Mouse (Mus musculus) heart, embryonic 15.5 days (tissue): ENCODE measurements around the gene Ubxn7. TPM values are rescaled to one million over a fixed set of nuclear protein-coding genes. Genes with fewer than 3 reads are reported as not detected.
"Not testable (repeated sequence)": the region's sequence is repeated elsewhere in the genome, so short reads cannot be mapped to it uniquely, and the experiment has no call there.

Source experiments
- ATAC-seq: fragments of 200-750 bp; cut with Nextera tagmentation; replicated peaks from 2 replicates; pipeline ENCODE4 v1.8.0; 2017; ENCODE audit warnings: low read depth, moderate TSS enrichment; ENCODE audit not compliant: insufficient number of reproducible peaks, insufficient read depth, low FRiP score
- H3K27ac ChIP-seq: fragments of 300-500 bp; sonication (generic); 2 replicates; pipeline ENCODE4 v1.5.1; 2015; ENCODE audit warnings: mild to moderate bottlenecking, inconsistent platforms
- H3K27me3 ChIP-seq: fragments of 300-500 bp; sonication (generic); 2 replicates; pipeline ENCODE4 v1.6.1; 2015; ENCODE audit warnings: inconsistent platforms
- H3K36me3 ChIP-seq: fragments of 300-500 bp; sonication (generic); 2 replicates; pipeline ENCODE4 v1.6.1; 2015; ENCODE audit warnings: mild to moderate bottlenecking, inconsistent platforms
- H3K4me1 ChIP-seq: fragments of 300-500 bp; sonication (generic); replicated peaks from 2 replicates; pipeline ENCODE4 v1.6.1; 2015; ENCODE audit warnings: inconsistent platforms
- H3K4me2 ChIP-seq: fragments of 300-500 bp; sonication (generic); 2 replicates; pipeline ENCODE4 v1.6.1; 2015; ENCODE audit warnings: inconsistent platforms, mild to moderate bottlenecking, moderate library complexity
- H3K4me3 ChIP-seq: fragments of 300-500 bp; sonication (generic); 2 replicates; pipeline ENCODE4 v1.5.1; 2015; ENCODE audit warnings: mild to moderate bottlenecking, inconsistent platforms
- H3K9ac ChIP-seq: fragments of 300-500 bp; sonication (generic); 2 replicates; pipeline ENCODE4 v1.6.1; 2015; ENCODE audit warnings: mild to moderate bottlenecking, inconsistent platforms
- H3K9me3 ChIP-seq: fragments of 300-500 bp; sonication (generic); replicated peaks from 2 replicates; pipeline ENCODE4 v1.6.1; 2016; ENCODE audit warnings: inconsistent platforms
- WGBS: fragments of 180-500 bp; shearing (Covaris S2); methylation state at CpG from one replicate; pipeline ENCODE4 v1.1.7; 2015; ENCODE audit warnings: mixed read lengths; 5-methylcytosine and 5-hydroxymethylcytosine counted together
- polyA plus RNA-seq: library from polyadenylated mRNA; unstranded; fragments of >200 nt; fragmentation: Nextera tagmentation; extraction: Ambion mirVana; gene quantifications from 2 replicates; pipeline ENCODE4 v1.2.1, GENCODE M21; 2015

Gene Ubxn7
- 16.6 and 17.8 TPM in 2 replicates for polyA plus RNA-seq

DNA sequence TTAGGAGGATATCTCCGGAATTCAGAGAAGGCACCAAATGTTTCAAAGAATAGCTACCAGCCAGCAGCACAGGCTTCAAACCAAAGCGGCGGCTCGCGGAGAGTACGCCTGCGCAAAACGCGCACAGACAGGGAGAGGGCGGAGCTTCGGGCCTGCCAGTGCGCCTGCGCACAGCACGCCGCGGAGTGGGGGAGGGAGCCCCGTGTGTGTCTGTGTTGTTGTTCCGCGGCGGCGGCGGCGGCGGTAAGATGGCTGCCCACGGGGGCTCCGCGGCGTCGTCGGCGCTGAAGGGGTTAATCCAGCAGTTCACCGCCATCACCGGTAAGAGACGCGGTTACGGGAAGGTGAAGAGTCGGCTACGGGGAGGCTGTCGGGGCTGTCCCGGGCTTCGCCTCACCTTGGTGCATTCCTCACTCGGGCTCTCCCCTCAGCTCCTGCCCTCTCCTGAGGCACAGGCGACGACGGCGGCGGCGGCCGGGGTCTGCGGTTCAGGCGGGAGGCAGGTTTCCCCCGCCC is at the start of gene Ubxn7:
Ubxn7 (plus strand) TSS at position 218 of the 516 bp plus-strand sequence.
- peak within 1 kb of the TSS; percentile 93 for H3K9ac ChIP-seq
- ATAC-seq: peak; percentile 97
- peaks cover 23% of the 10 kb centered on the region for H3K4me1 ChIP-seq
- WGBS: under 1% methylated on average over 52 of the region's 52 CpGs
- peak within 1 kb of the TSS; percentile 97 for H3K27ac ChIP-seq
- no peaks in the 10 kb centered on the region for H3K36me3 ChIP-seq
- H3K4me2 ChIP-seq: peak within 1 kb of the TSS; percentile 60
- H3K4me3 ChIP-seq: peak within 1 kb of the TSS; percentile 85
- no peaks in the 10 kb centered on the region for H3K27me3 ChIP-seq
- no peaks in the 10 kb centered on the region for H3K9me3 ChIP-seq

GRCm38 (mm10) chr16:32282608-32283007 is 49.4 kb upstream of the Ubxn7 start:
- Histone ChIP-seq H3K4me1 (peaks cover 13% of the 10 kb centered on the region), H3K36me3 (peaks cover 65% of the 10 kb centered on the region), H3K9ac (no peak overlapping the region), H3K9me3 (no peaks in the 10 kb centered on the region), H3K4me3 (no peak overlapping the region), H3K4me2 (no peak overlapping the region), H3K27me3 (no peaks in the 10 kb centered on the region), H3K27ac (no peak overlapping the region)
- no peak for ATAC-seq

- Histone ChIP-seq H3K4me2 (no peak overlapping the region), H3K36me3 (peaks cover 47% of the 10 kb centered on the region)
- WGBS: 94% methylated on average over 4 of the region's 4 CpGs
Measured at GRCm38 (mm10) chr16:32291821-32292220, 40.2 kb upstream of the Ubxn7 start.

GRCm38 (mm10) chr16:32299617-32300016 is 32.4 kb upstream of the Ubxn7 start:
- not testable (repeated sequence) for H3K9me3 ChIP-seq, H3K27me3 ChIP-seq, ATAC-seq, H3K4me2 ChIP-seq, H3K4me1 ChIP-seq, H3K27ac ChIP-seq, H3K9ac ChIP-seq, H3K4me3 ChIP-seq
- peaks cover 47% of the 10 kb centered on the region for H3K36me3 ChIP-seq
- WGBS: 96% methylated on average over 4 of the region's 4 CpGs

More at GRCm38 (mm10) chr16:32291821-32292220, 40.2 kb upstream of the Ubxn7 start:
- H3K27me3 ChIP-seq: no peaks in the 10 kb centered on the region
- no peaks in the 10 kb centered on the region; the same call in 1 of the 2 replicates for H3K9me3 ChIP-seq
- no peaks in the 10 kb centered on the region for H3K4me1 ChIP-seq
- H3K4me3 ChIP-seq: no peak overlapping the region
- ATAC-seq: no peak
- H3K9ac ChIP-seq: no peak overlapping the region
- no peak overlapping the region for H3K27ac ChIP-seq

GRCm38 (mm10) chr16:32303046-32303445 is 29.0 kb upstream of the Ubxn7 start:
- H3K4me2 ChIP-seq: no peak overlapping the region
- H3K4me1 ChIP-seq: no peaks in the 10 kb centered on the region
- 55% methylated on average over 1 of the region's 1 CpGs for WGBS
- H3K9ac ChIP-seq: no peak overlapping the region
- no peak overlapping the region for H3K4me3 ChIP-seq
- H3K27ac ChIP-seq: no peak overlapping the region
- peaks cover 24% of the 10 kb centered on the region for H3K36me3 ChIP-seq
- H3K9me3 ChIP-seq: no peaks in the 10 kb centered on the region
- H3K27me3 ChIP-seq: no peaks in the 10 kb centered on the region
- ATAC-seq: no peak

DNA sequence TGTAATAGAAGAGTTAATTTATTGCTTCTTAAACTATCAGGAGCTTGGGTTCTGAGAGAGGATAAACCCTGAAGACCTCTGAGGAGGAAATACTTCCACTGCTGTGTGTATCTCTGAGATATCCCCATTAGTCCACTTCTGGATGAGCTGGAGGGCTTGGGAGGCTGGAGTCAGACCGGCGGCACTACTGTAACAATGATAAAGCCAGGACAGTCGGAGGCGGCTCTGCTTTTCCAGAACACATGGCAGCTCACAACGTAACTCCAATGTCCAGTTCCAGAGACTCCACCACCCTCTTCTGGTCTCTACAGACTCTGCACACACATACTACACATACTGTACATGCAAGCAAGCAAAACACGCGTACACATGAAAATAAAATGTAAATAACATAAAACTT is 28.2 kb upstream of the Ubxn7 start:
- no peak overlapping the region for H3K4me2 ChIP-seq
- no peak for ATAC-seq
- no peak overlapping the region for H3K9ac ChIP-seq
- H3K4me3 ChIP-seq: no peak overlapping the region
- H3K4me1 ChIP-seq: no peaks in the 10 kb centered on the region
- no peak overlapping the region for H3K27ac ChIP-seq
- H3K36me3 ChIP-seq: peaks cover 17% of the 10 kb centered on the region
- no peaks in the 10 kb centered on the region for H3K9me3 ChIP-seq
- WGBS: 81% methylated on average over 7 of the region's 7 CpGs
- H3K27me3 ChIP-seq: no peaks in the 10 kb centered on the region

DNA sequence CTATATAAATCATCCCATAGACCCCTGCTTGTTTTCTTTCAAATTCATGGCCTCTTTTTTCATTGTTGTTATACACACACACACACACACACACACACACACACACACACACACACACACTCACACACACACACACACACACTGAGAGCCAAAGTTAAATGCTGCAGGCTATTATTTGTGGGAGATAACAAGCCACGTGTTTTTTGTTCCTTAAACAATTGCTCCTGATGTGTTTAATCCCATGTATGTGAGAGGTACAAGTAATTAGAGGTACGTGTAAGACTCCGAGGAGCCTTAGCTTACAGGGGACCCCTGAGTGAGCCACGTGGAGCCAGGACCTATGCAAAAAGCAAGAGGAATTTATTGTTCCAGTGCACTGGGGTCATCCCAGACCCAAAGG is 20.1 kb upstream of the Ubxn7 start:
- H3K9me3 ChIP-seq: no peaks in the 10 kb centered on the region
- 0 out of 2 replicates have a peak, but pooled peaks cover 2% of the 10 kb centered on the region for H3K4me1 ChIP-seq
- H3K4me3 ChIP-seq: no peak overlapping the region
- no peak overlapping the region for H3K27ac ChIP-seq
- H3K36me3 ChIP-seq: no peaks in the 10 kb centered on the region
- H3K9ac ChIP-seq: no peak overlapping the region
- no peak overlapping the region for H3K4me2 ChIP-seq
- ATAC-seq: no peak
- WGBS: 81% methylated on average over 4 of the region's 4 CpGs
- no peaks in the 10 kb centered on the region for H3K27me3 ChIP-seq

DNA sequence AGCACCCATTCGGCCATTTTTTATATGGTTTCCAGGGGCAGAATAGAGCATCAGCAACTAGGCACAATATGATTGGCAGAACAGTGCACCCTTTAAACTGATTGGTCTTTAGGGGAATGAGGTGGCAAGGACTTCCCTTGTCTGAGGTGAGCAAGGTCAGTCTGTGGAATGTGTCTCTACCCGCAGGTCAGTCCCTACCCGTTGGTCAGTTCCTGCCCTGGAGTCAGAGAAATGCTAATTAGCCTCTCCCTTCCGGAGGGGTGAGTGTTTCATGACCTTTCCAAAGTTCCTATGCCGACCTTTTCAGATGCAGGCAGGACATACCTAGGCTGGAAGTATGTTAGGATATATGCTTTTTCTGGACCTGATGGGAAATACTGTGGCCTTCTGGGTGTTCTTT is 19.7 kb upstream of the Ubxn7 start:
- Histone ChIP-seq H3K27me3 (no peaks in the 10 kb centered on the region), H3K4me1 (0 out of 2 replicates have a peak, but pooled peaks cover 2% of the 10 kb centered on the region), H3K4me2 (no peak overlapping the region), H3K36me3 (no peaks in the 10 kb centered on the region), H3K9ac (no peak overlapping the region), H3K27ac (no peak overlapping the region), H3K9me3 (no peaks in the 10 kb centered on the region), H3K4me3 (no peak overlapping the region)
- no peak for ATAC-seq
- 46% methylated on average over 5 of the region's 5 CpGs for WGBS

DNA sequence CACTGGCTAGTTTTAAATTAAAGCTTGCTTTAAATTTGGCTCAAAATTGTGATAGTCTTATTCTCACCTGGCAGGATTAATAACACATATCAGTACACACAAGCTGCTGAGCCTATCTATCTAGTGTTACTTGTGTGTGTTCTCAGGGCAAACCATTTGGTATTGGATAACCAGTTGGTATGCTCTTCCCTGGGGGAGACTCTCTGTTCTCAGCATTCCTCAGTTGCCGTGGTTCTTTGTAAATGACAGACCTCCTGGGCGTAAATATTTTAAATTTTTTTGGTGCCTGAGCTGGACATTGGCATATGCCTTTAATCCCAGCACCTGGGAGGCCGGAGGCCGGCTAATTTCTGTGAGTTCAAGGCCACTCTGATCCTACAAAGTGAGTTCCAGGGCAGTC is 19.2 kb upstream of the Ubxn7 start:
- Histone ChIP-seq H3K27ac (no peak overlapping the region), H3K9me3 (0 out of 2 replicates have a peak, but pooled peaks cover 1% of the 10 kb centered on the region), H3K4me2 (no peak overlapping the region), H3K4me1 (0 out of 2 replicates have a peak, but pooled peaks cover 2% of the 10 kb centered on the region), H3K36me3 (no peaks in the 10 kb centered on the region), H3K27me3 (no peaks in the 10 kb centered on the region), H3K9ac (no peak overlapping the region), H3K4me3 (no peak overlapping the region)
- 70% methylated on average over 4 of the region's 4 CpGs for WGBS
- ATAC-seq: no peak

- no peak overlapping the region for H3K4me3 ChIP-seq
- no peak overlapping the region for H3K9ac ChIP-seq
- H3K27me3 ChIP-seq: no peaks in the 10 kb centered on the region
- H3K4me1 ChIP-seq: 0 out of 2 replicates have a peak, but pooled peaks cover 2% of the 10 kb centered on the region
- H3K9me3 ChIP-seq: 0 out of 2 replicates have a peak, but pooled peaks cover 5% of the 10 kb centered on the region
- ATAC-seq: no peak
- H3K36me3 ChIP-seq: no peaks in the 10 kb centered on the region
- H3K27ac ChIP-seq: no peak overlapping the region
- no peak overlapping the region for H3K4me2 ChIP-seq
- WGBS: 53% methylated on average over 2 of the region's 2 CpGs
Measured at GRCm38 (mm10) chr16:32316601-32317000, 15.5 kb upstream of the Ubxn7 start.

GRCm38 (mm10) chr16:32323953-32324352 is 8.1 kb upstream of the Ubxn7 start:
- Histone ChIP-seq H3K4me3 (no peak overlapping the region), H3K27me3 (no peaks in the 10 kb centered on the region), H3K9ac (no peak overlapping the region), H3K9me3 (no peaks in the 10 kb centered on the region), H3K4me2 (no peak overlapping the region), H3K4me1 (0 out of 2 replicates have a peak, but pooled peaks cover 4% of the 10 kb centered on the region), H3K36me3 (no peaks in the 10 kb centered on the region), H3K27ac (no peak overlapping the region)
- no peak for ATAC-seq
- 24% methylated on average over 7 of the region's 7 CpGs for WGBS
